Mouse (Mus musculus) lung, embryonic 14.5 days (tissue): Measurements from ENCODE around the gene Dab1. TPM values are rescaled to one million over a fixed set of nuclear protein-coding genes. Genes with fewer than 3 reads are reported as not detected.

Experiments
- ATAC-seq: fragments of 200-750 bp; cut with Nextera tagmentation; 2 replicates; pipeline ENCODE4 v1.8.0; 2017; ENCODE audit warnings: mild to moderate bottlenecking, moderate TSS enrichment, moderate library complexity; ENCODE audit not compliant: insufficient read depth
- DNase-seq: peaks from one replicate; pipeline ENCODE4 v3.0.0-alpha.2; 2015
- H3K27ac ChIP-seq: fragments of 300-500 bp; sonication (generic); 2 replicates; pipeline ENCODE4 v1.5.1; 2014; ENCODE audit warnings: low read depth, mild to moderate bottlenecking, moderate library complexity
- H3K27me3 ChIP-seq: fragments of 300-500 bp; sonication (generic); 2 replicates; pipeline ENCODE4 v1.6.1; 2014; ENCODE audit warnings: low read length, control low read depth; ENCODE audit not compliant: insufficient read depth
- H3K36me3 ChIP-seq: fragments of 300-500 bp; sonication (generic); 2 replicates; pipeline ENCODE4 v1.6.1; 2014; ENCODE audit warnings: control low read depth; ENCODE audit not compliant: insufficient read depth
- H3K4me1 ChIP-seq: fragments of 300-500 bp; sonication (generic); 2 replicates; pipeline ENCODE4 v1.6.1; 2014; ENCODE audit warnings: antibody characterized with exemption, control low read depth; ENCODE audit not compliant: insufficient read depth
- H3K4me2 ChIP-seq: fragments of 300-500 bp; sonication (generic); 2 replicates; pipeline ENCODE4 v1.6.1; 2014; ENCODE audit warnings: mild to moderate bottlenecking
- H3K4me3 ChIP-seq: fragments of 300-500 bp; sonication (generic); 2 replicates; pipeline ENCODE4 v1.5.1; 2014; ENCODE audit warnings: low read depth, low read length
- H3K9ac ChIP-seq: fragments of 300-500 bp; sonication (generic); 2 replicates; pipeline ENCODE4 v1.6.1; 2014
- H3K9me3 ChIP-seq: fragments of 300-500 bp; sonication (generic); 2 replicates; pipeline ENCODE4 v1.6.1; 2016; ENCODE audit warnings: low read depth, low read length, control low read depth
- CTCF ChIP-seq: IDR thresholded peaks from 2 replicates; pipeline ENCODE4 v1.5.1; 2016; ENCODE audit warnings: antibody characterized with exemption, low read depth
- WGBS: fragments of 180-500 bp; shearing (Covaris S2); extraction: QIAGEN DNeasy Blood & Tissue Kit; methylation state at CpG from one replicate; pipeline ENCODE4 v1.1.7; 2014; 5-methylcytosine and 5-hydroxymethylcytosine counted together
- polyA plus RNA-seq: library from polyadenylated mRNA; unstranded; fragments of >200 nt; fragmentation: Nextera tagmentation; extraction: Ambion mirVana; gene quantifications from 2 replicates; pipeline ENCODE4 v1.2.1, GENCODE M21; 2014

Gene Dab1
- polyA plus RNA-seq, 1 experiment from 2014 or later: 4.4 TPM

GRCm38 (mm10) chr4:104578370-104578769 lies 959.2 kb downstream of the Dab1 start:
- DNase-seq: peak; percentile 78
- Histone ChIP-seq H3K9ac (no peak overlapping the region), H3K27ac (peak overlapping the region; percentile 52; the same call in 1 of the 2 replicates), H3K4me1 (0 out of 2 replicates have a peak, but pooled peaks cover 2% of the 10 kb centered on the region), H3K4me2 (no peak overlapping the region), H3K9me3 (no peaks in the 10 kb centered on the region), H3K27me3 (no peaks in the 10 kb centered on the region), H3K4me3 (no peak overlapping the region), H3K36me3 (no peaks in the 10 kb centered on the region)
- WGBS: 8% methylated on average over 3 of the region's 3 CpGs
- peak; percentile 85 for ATAC-seq
- TF ChIP-seq CTCF: no peak

GRCm38 (mm10) chr4:104579946-104580544 lies 960.9 kb downstream of the Dab1 start:
- Histone ChIP-seq H3K9me3 (no peaks in the 10 kb centered on the region), H3K4me2 (no peak overlapping the region), H3K27me3 (no peaks in the 10 kb centered on the region), H3K4me1 (0 out of 2 replicates have a peak, but pooled peaks cover 2% of the 10 kb centered on the region), H3K27ac (no peak overlapping the region), H3K4me3 (no peak overlapping the region), H3K36me3 (no peaks in the 10 kb centered on the region), H3K9ac (no peak overlapping the region)
- ATAC-seq (no peak), DNase-seq (no peak)
- no peak for TF ChIP-seq CTCF
- WGBS: 76% methylated on average over 5 of the region's 5 CpGs

- ATAC-seq (no peak), DNase-seq (no peak)
- no peaks in the 10 kb centered on the region for H3K27me3 ChIP-seq
- TF ChIP-seq CTCF: no peak
- H3K9me3 ChIP-seq: no peaks in the 10 kb centered on the region
- H3K4me2 ChIP-seq: no peak overlapping the region
- no peak overlapping the region for H3K9ac ChIP-seq
- no peaks in the 10 kb centered on the region for H3K36me3 ChIP-seq
- 0 out of 2 replicates have a peak, but pooled peaks cover 2% of the 10 kb centered on the region for H3K4me1 ChIP-seq
- 33% methylated on average over 5 of the region's 5 CpGs for WGBS
- no peak overlapping the region for H3K4me3 ChIP-seq
- H3K27ac ChIP-seq: no peak overlapping the region
Measured at GRCm38 (mm10) chr4:104582726-104583125, 963.6 kb downstream of the Dab1 start.

- DNase-seq (no peak), ATAC-seq (no peak)
- no peak overlapping the region for H3K4me3 ChIP-seq
- H3K27me3 ChIP-seq: no peaks in the 10 kb centered on the region
- H3K4me2 ChIP-seq: no peak overlapping the region
- TF ChIP-seq CTCF: no peak
- H3K36me3 ChIP-seq: no peaks in the 10 kb centered on the region
- H3K4me1 ChIP-seq: no peaks in the 10 kb centered on the region
- H3K9ac ChIP-seq: no peak overlapping the region
- H3K27ac ChIP-seq: no peak overlapping the region
- WGBS: 46% methylated on average over 2 of the region's 2 CpGs
- H3K9me3 ChIP-seq: no peaks in the 10 kb centered on the region
Measured at GRCm38 (mm10) chr4:104587826-104588225, 968.7 kb downstream of the Dab1 start.

GRCm38 (mm10) chr4:104596936-104597335 lies 977.8 kb downstream of the Dab1 start:
- 87% methylated on average over 7 of the region's 7 CpGs for WGBS
- ATAC-seq (no peak), DNase-seq (no peak)

GRCm38 (mm10) chr4:104597490-104598465 lies 978.6 kb downstream of the Dab1 start:
- Histone ChIP-seq H3K9ac (no peak overlapping the region), H3K27ac (no peak overlapping the region), H3K27me3 (no peaks in the 10 kb centered on the region), H3K4me3 (no peak overlapping the region), H3K36me3 (no peaks in the 10 kb centered on the region), H3K9me3 (no peaks in the 10 kb centered on the region), H3K4me2 (no peak overlapping the region), H3K4me1 (no peaks in the 10 kb centered on the region)
- no peak for TF ChIP-seq CTCF
- DNase-seq (peak; percentile 42), ATAC-seq (peak; percentile 31; the same call in 1 of the 2 replicates)
- 69% methylated on average over 6 of the region's 6 CpGs for WGBS

More at GRCm38 (mm10) chr4:104596936-104597335, 977.8 kb downstream of the Dab1 start:
- H3K4me3 ChIP-seq: no peak overlapping the region
- no peaks in the 10 kb centered on the region for H3K4me1 ChIP-seq
- H3K9me3 ChIP-seq: no peaks in the 10 kb centered on the region
- no peaks in the 10 kb centered on the region for H3K36me3 ChIP-seq
- H3K4me2 ChIP-seq: no peak overlapping the region
- H3K27ac ChIP-seq: no peak overlapping the region
- H3K9ac ChIP-seq: no peak overlapping the region
- no peak for TF ChIP-seq CTCF
- no peaks in the 10 kb centered on the region for H3K27me3 ChIP-seq

GRCm38 (mm10) chr4:104602804-104603203 lies 983.6 kb downstream of the Dab1 start:
- no peak overlapping the region for H3K27ac ChIP-seq
- DNase-seq (no peak), ATAC-seq (peak; percentile 44; the same call in 1 of the 2 replicates)
- TF ChIP-seq CTCF: 0 out of 2 replicates have a peak, but pooled peaks have one; percentile 15
- H3K9ac ChIP-seq: no peak overlapping the region
- H3K4me3 ChIP-seq: no peak overlapping the region
- WGBS: 46% methylated on average over 8 of the region's 8 CpGs
- H3K4me2 ChIP-seq: no peak overlapping the region
- H3K27me3 ChIP-seq: no peaks in the 10 kb centered on the region
- H3K36me3 ChIP-seq: no peaks in the 10 kb centered on the region
- peaks cover 10% of the 10 kb centered on the region; the same call in 1 of the 2 replicates for H3K4me1 ChIP-seq
- no peaks in the 10 kb centered on the region for H3K9me3 ChIP-seq
